Mouse (Mus musculus) forebrain, postnatal 0 days (tissue): ENCODE results near the gene Gpr27. TPM values are rescaled to one million over a fixed set of nuclear protein-coding genes. Genes with fewer than 3 reads are reported as not detected.

Experiments
- ATAC-seq: fragments of 200-750 bp; cut with Nextera tagmentation; 2 replicates; pipeline ENCODE4 v1.8.0; 2017; ENCODE audit warnings: mild to moderate bottlenecking, moderate library complexity
- DNase-seq: peaks from one replicate; pipeline ENCODE4 v3.0.0-alpha.2; 2015
- H3K27ac ChIP-seq: fragments of 300-500 bp; sonication (generic); 2 replicates; pipeline ENCODE4 v1.5.1; 2014; ENCODE audit warnings: low read depth, mild to moderate bottlenecking, antibody characterized with exemption, low read length, moderate library complexity, mixed read lengths
- H3K27me3 ChIP-seq: fragments of 300-500 bp; sonication (generic); 2 replicates; pipeline ENCODE4 v1.6.1; 2014; ENCODE audit warnings: mild to moderate bottlenecking, low read length, mixed read lengths; ENCODE audit not compliant: insufficient read depth
- H3K36me3 ChIP-seq: fragments of 300-500 bp; sonication (generic); 2 replicates; pipeline ENCODE4 v1.6.1; 2014; ENCODE audit warnings: mild to moderate bottlenecking, moderate library complexity; ENCODE audit not compliant: insufficient read depth
- H3K4me1 ChIP-seq: fragments of 300-500 bp; sonication (generic); 2 replicates; pipeline ENCODE4 v1.6.1; 2014; ENCODE audit warnings: antibody characterized with exemption; ENCODE audit not compliant: insufficient read depth
- H3K4me2 ChIP-seq: fragments of 300-500 bp; sonication (generic); 2 replicates; pipeline ENCODE4 v1.6.1; 2014; ENCODE audit warnings: low read depth, mild to moderate bottlenecking, moderate library complexity
- H3K4me3 ChIP-seq: fragments of 300-500 bp; sonication (generic); 2 replicates; pipeline ENCODE4 v1.5.1; 2014; ENCODE audit warnings: low read depth, low read length, mixed read lengths
- H3K9ac ChIP-seq: fragments of 300-500 bp; sonication (generic); 2 replicates; pipeline ENCODE4 v1.6.1; 2014; ENCODE audit warnings: mild to moderate bottlenecking
- H3K9me3 ChIP-seq: fragments of 300-500 bp; sonication (generic); 2 replicates; pipeline ENCODE4 v1.6.1; 2016; ENCODE audit warnings: low read length
- CTCF ChIP-seq: sonication (generic); IDR thresholded peaks from 2 replicates; pipeline ENCODE4 v1.5.1; 2016; ENCODE audit warnings: antibody characterized with exemption, control low read depth, low read depth
- whole genome bisulfite sequencing: fragments of 180-500 bp; shearing (Covaris S2); extraction: QIAGEN DNeasy Blood & Tissue Kit; methylation state at CpG from one replicate; pipeline ENCODE4 v1.1.7; 2014; 5-methylcytosine and 5-hydroxymethylcytosine counted together
- polyA plus RNA-seq: library from polyadenylated mRNA; unstranded; fragments of >200 nt; fragmentation: Nextera tagmentation; extraction: Ambion mirVana; gene quantifications from 2 replicates; pipeline ENCODE4 v1.2.1, GENCODE M21; 2015
- total RNA-seq: library from RNA; depleted of rRNA; stranded (reverse); fragments of >200 nt; gene quantifications from 2 replicates; pipeline ENCODE4 v1.2.3, GENCODE M21; 2014; rRNA removed

Gene Gpr27
- total RNA-seq (123 and 127 TPM in 2 replicates), polyA plus RNA-seq (30.7 and 38.5 TPM in 2 replicates)

DNA sequence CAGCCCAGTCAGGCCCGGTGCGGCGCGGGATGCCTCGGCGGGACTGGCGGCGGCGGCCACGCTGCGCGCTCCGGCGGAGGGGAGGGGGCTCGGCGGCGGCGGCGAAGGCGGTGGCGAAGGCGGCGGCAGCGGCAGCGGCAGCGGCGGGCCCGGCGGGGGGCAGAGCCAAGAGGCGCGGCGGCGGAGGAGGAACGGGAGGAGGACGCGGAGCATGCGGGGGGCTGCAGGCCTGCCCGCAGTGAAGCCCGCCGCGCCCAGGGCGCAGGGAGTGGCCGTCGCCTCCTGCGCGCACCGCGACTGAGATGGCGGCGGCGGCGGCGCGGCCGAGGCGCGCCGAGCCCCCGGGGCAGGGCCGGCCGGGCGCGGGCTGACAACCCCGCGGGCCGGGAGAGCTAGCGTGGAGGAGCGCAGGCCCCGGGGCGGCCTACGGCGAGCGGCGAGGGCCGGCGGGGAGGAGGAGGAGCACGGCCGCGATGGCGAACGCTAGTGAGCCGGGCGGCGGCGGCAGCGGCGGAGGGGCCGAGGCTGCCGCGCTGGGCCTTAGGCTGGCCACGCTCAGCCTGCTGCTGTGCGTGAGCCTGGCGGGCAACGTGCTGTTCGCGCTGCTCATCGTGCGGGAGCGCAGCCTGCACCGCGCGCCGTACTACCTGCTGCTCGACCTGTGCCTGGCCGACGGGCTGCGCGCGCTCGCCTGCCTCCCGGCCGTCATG lies at the start of gene Gpr27:
Gene Gpr27, plus strand, starts transcription at position 474 of the 710 bp plus-strand sequence.
- Histone ChIP-seq H3K36me3 (no peaks in the 10 kb centered on the region), H3K4me2 (peak within 1 kb of the TSS; percentile 94), H3K4me3 (peak within 1 kb of the TSS; percentile 73), H3K27me3 (no peaks in the 10 kb centered on the region), H3K9me3 (no peaks in the 10 kb centered on the region), H3K9ac (peak within 1 kb of the TSS; percentile 91), H3K27ac (peak within 1 kb of the TSS; percentile 96), H3K4me1 (peaks cover 8% of the 10 kb centered on the region)
- TF ChIP-seq CTCF = no peak
- under 1% methylated on average over 83 of the region's 112 CpGs for WGBS
- peak; percentile 85 for ATAC-seq
- peak; percentile 67 for DNase-seq

DNA sequence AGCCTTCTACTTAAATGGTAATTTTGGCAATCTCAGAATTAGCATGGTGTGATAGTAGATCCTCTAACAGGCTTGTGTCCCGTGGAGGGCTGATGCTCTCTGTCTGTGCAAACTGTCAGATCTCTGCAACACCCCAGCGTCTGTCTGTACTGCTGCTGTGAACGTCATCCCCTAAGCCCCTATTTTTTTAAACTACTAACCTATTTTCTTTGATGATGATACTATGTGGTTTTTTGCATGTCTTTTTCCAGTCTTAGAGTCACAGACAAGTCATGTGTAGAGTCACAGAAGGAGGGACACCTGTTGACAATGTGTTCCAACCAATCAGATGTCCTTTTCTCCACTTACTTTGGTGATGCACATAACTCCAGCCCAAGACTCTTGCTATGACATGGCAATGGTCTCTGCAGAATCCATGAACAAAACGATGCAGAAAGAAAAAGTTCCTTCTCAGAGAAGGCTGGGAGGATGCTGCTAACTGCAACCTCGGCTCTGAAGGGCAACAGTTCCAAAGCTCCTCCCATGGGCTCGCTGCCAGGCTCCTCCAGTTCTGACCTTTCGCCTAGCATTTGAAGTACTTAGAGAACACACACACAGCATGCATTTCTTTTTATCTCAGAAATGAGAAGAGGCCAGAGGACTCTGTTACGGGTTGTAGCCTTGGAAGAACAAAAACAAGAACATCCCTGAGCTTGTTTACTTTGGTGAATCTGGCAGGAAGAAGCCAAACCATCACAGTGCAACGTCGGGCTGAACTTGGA lies 48.9 kb upstream of the Gpr27 start:
- Histone ChIP-seq H3K27ac (no peak overlapping the region), H3K9me3 (no peaks in the 10 kb centered on the region), H3K4me1 (no peaks in the 10 kb centered on the region; the same call in 1 of the 2 replicates), H3K9ac (no peak overlapping the region), H3K4me3 (no peak overlapping the region), H3K4me2 (no peak overlapping the region), H3K36me3 (peaks cover 19% of the 10 kb centered on the region; the same call in 1 of the 2 replicates), H3K27me3 (no peaks in the 10 kb centered on the region)
- TF ChIP-seq CTCF = no peak
- ATAC-seq = no peak
- WGBS = 49% methylated on average over 10 of the region's 10 CpGs
- no peak for DNase-seq

DNA sequence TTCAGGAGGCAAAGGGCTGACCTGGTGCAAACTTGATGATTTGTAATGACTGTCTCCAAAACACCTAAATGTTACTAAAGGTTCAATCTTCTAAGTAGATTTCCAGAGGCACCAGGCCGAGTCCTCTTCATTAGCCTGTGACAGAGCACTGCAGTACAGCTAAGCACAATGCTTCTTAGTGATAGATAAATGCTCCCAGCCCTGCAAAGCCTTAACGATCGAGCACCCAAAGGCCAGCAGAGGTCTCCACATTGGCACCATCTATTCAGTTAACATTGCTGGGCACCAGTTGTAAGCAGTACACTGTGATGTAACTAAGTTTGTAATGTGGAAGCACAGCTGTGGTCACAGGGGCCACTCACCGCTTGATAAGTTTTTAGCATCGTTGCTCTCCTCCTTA lies 48.1 kb upstream of the Gpr27 start:
- WGBS = 62% methylated on average over 5 of the region's 5 CpGs
- ATAC-seq = no peak
- no peak overlapping the region for H3K27ac ChIP-seq
- no peak for DNase-seq
- no peak overlapping the region for H3K9ac ChIP-seq
- peaks cover 13% of the 10 kb centered on the region; the same call in 1 of the 2 replicates for H3K36me3 ChIP-seq
- TF ChIP-seq CTCF = no peak
- no peaks in the 10 kb centered on the region; the same call in 1 of the 2 replicates for H3K4me1 ChIP-seq
- H3K27me3 ChIP-seq = no peaks in the 10 kb centered on the region
- no peaks in the 10 kb centered on the region for H3K9me3 ChIP-seq
- no peak overlapping the region for H3K4me3 ChIP-seq
- H3K4me2 ChIP-seq = no peak overlapping the region

DNA sequence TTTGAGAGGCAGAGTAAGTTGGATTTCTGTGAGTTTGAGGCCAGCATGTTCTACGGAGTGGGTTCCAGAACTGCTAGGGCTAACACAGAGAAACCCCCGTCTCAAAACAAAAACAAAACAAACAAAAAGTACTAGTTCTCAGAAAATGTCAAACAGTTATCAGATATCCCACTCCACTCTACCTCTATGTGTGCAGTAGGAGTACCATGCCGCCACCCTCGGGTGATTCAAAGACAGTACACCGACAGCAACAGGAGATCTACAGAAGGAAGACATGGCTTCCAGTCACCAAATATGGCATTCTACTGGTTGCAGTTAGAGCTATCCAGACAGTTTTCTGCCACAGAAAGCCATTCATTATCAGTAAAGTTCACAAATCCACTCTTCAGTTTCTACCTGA lies 47.6 kb upstream of the Gpr27 start:
- H3K4me1 ChIP-seq = no peaks in the 10 kb centered on the region; the same call in 1 of the 2 replicates
- H3K9ac ChIP-seq = no peak overlapping the region
- no peak overlapping the region for H3K4me2 ChIP-seq
- DNase-seq (no peak), ATAC-seq (no peak)
- TF ChIP-seq CTCF = peak; percentile 24; the same call in 1 of the 2 replicates
- H3K27me3 ChIP-seq = no peaks in the 10 kb centered on the region
- H3K4me3 ChIP-seq = no peak overlapping the region
- no peaks in the 10 kb centered on the region for H3K9me3 ChIP-seq
- no peak overlapping the region for H3K27ac ChIP-seq
- peaks cover 9% of the 10 kb centered on the region; the same call in 1 of the 2 replicates for H3K36me3 ChIP-seq
- WGBS = 90% methylated on average over 5 of the region's 5 CpGs

DNA sequence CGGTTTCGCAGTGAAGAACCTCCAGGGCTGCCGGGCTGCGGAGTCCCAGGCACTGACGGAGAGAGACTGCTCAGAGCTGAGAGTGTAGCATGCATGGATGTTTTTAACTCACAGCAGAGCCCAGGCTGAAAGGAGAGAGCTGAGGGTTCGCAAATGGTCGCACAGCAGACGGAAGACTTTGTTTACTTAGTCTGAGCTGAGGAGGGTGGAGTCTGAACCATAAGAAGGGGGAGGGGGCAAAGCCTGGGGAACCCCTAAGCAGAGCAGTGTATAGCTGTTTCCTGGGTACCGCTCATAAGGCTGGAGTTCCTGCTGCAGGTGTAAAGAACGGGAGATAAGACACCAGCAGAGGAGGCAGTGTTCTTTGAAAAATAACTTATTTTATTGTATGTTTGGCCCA lies 46.1 kb upstream of the Gpr27 start:
- WGBS = 78% methylated on average over 10 of the region's 10 CpGs
- no peaks in the 10 kb centered on the region for H3K27me3 ChIP-seq
- H3K36me3 ChIP-seq = peaks cover 14% of the 10 kb centered on the region; the same call in 1 of the 2 replicates
- DNase-seq (no peak), ATAC-seq (no peak)
- no peak overlapping the region for H3K9ac ChIP-seq
- no peak for TF ChIP-seq CTCF
- H3K4me3 ChIP-seq = no peak overlapping the region
- H3K27ac ChIP-seq = no peak overlapping the region
- H3K4me2 ChIP-seq = no peak overlapping the region
- H3K9me3 ChIP-seq = no peaks in the 10 kb centered on the region
- H3K4me1 ChIP-seq = no peaks in the 10 kb centered on the region; the same call in 1 of the 2 replicates

DNA sequence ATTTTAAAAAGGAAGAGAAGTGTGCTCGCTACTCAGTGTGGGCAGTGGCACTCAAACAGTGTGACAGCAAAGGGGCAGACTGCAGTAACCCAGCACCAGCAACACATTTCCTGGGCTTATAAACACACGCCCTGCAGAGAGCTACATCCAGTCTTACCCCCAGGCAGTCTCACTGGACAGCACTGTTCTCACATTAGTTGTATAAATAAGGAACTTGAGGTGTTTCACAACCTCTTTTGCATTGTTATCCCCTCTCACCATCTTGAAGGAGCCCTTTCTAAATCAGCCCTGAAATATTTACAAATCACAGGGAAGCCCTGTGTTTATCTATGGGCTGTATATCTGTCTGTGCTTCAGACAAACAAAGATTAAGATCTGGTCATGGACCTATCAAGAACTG lies 43.2 kb upstream of the Gpr27 start:
- DNase-seq = no peak
- Histone ChIP-seq H3K9ac (no peak overlapping the region), H3K4me2 (no peak overlapping the region), H3K27ac (no peak overlapping the region), H3K4me1 (no peaks in the 10 kb centered on the region), H3K27me3 (no peaks in the 10 kb centered on the region), H3K4me3 (no peak overlapping the region), H3K9me3 (no peaks in the 10 kb centered on the region), H3K36me3 (peaks cover 14% of the 10 kb centered on the region; the same call in 1 of the 2 replicates)
- 70% methylated on average over 2 of the region's 2 CpGs for WGBS
- no peak for TF ChIP-seq CTCF
- no peak for ATAC-seq

DNA sequence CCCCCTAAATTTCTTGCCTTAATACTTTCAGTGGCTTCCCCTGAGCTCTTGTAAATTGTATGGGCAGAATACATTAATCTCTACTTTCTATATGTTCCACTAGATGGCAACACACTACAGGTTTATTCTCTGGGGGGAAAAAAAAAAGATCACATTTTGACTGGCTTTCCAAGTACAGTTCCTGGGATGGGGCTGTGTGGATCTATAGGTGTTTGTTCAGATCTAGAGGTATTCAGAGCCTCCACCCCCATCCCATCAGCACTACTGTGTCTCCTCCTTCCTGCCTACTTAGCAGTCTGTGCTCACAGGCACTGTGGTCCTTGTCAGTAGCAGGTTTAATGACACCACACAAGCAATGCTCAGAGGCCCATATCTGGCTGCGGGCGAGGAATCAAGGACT lies 40.1 kb upstream of the Gpr27 start:
- WGBS = 89% methylated on average over 2 of the region's 2 CpGs
- peak; percentile 34 for ATAC-seq

More for the DNA sequence above, 40.1 kb upstream of the Gpr27 start:
- Histone ChIP-seq H3K36me3 (peaks cover 10% of the 10 kb centered on the region; the same call in 1 of the 2 replicates), H3K27me3 (no peaks in the 10 kb centered on the region), H3K4me1 (no peaks in the 10 kb centered on the region), H3K27ac (no peak overlapping the region), H3K4me2 (no peak overlapping the region), H3K9ac (no peak overlapping the region), H3K4me3 (no peak overlapping the region), H3K9me3 (no peaks in the 10 kb centered on the region)
- TF ChIP-seq CTCF = peak; percentile 63
- DNase-seq = peak; percentile 59
